Mouse (Mus musculus) neural tube, embryonic 14.5 days (tissue): ENCODE measurements around the gene Pik3cb. TPM values are rescaled to one million over a fixed set of nuclear protein-coding genes. Genes with fewer than 3 reads are reported as not detected.

Experiments used
- ATAC-seq: fragments of 200-750 bp; cut with Nextera tagmentation; 2 replicates; pipeline ENCODE4 v1.8.0; 2017; ENCODE audit warnings: low read depth, mild to moderate bottlenecking, moderate TSS enrichment, moderate library complexity
- H3K27ac ChIP-seq: fragments of 300-500 bp; sonication (generic); 2 replicates; pipeline ENCODE4 v1.5.1; 2014; ENCODE audit warnings: low read depth, mild to moderate bottlenecking, control low read depth, low read length, moderate library complexity, mixed read lengths
- H3K27me3 ChIP-seq: fragments of 300-500 bp; sonication (generic); 2 replicates; pipeline ENCODE4 v1.6.1; 2014; ENCODE audit warnings: low read length; ENCODE audit not compliant: control insufficient read depth, insufficient read depth
- H3K36me3 ChIP-seq: fragments of 300-500 bp; sonication (generic); 2 replicates; pipeline ENCODE4 v1.6.1; 2014; ENCODE audit warnings: low read length, mixed read lengths; ENCODE audit not compliant: control insufficient read depth, insufficient read depth
- H3K4me1 ChIP-seq: fragments of 300-500 bp; sonication (generic); 2 replicates; pipeline ENCODE4 v1.6.1; 2014; ENCODE audit warnings: low read length; ENCODE audit not compliant: control insufficient read depth, insufficient read depth
- H3K4me2 ChIP-seq: fragments of 300-500 bp; sonication (generic); 2 replicates; pipeline ENCODE4 v1.6.1; 2014; ENCODE audit warnings: mild to moderate bottlenecking, low read depth, low read length, control low read depth
- H3K4me3 ChIP-seq: fragments of 300-500 bp; sonication (generic); 2 replicates; pipeline ENCODE4 v1.5.1; 2014; ENCODE audit warnings: low read depth, low read length, control low read depth, mixed read lengths
- H3K9ac ChIP-seq: fragments of 300-500 bp; sonication (generic); replicated peaks from 2 replicates; pipeline ENCODE4 v1.6.1; 2014; ENCODE audit warnings: low read depth, mild to moderate bottlenecking, control low read depth, low read length, mixed read lengths
- H3K9me3 ChIP-seq: fragments of 300-500 bp; sonication (generic); 2 replicates; pipeline ENCODE4 v1.6.1; 2016; ENCODE audit warnings: low read length; ENCODE audit not compliant: control insufficient read depth
- WGBS: fragments of 180-500 bp; shearing (Covaris S2); extraction: QIAGEN DNeasy Blood & Tissue Kit; methylation state at CpG from one replicate; pipeline ENCODE4 v1.1.7; 2014; 5-methylcytosine and 5-hydroxymethylcytosine counted together
- polyA plus RNA-seq: library from polyadenylated mRNA; unstranded; fragments of >200 nt; fragmentation: Nextera tagmentation; extraction: Ambion mirVana; gene quantifications from 2 replicates; pipeline ENCODE4 v1.2.1, GENCODE M21; 2014

The Pik3cb gene
- 2.6 and 6.7 TPM in 2 replicates for polyA plus RNA-seq

- Histone ChIP-seq H3K27ac (peak within 1 kb of the TSS; percentile 92), H3K27me3 (no peaks in the 10 kb centered on the region), H3K9ac (peak within 1 kb of the TSS; percentile 87), H3K9me3 (no peaks in the 10 kb centered on the region), H3K4me2 (peak within 1 kb of the TSS; percentile 65), H3K36me3 (no peaks in the 10 kb centered on the region), H3K4me3 (peak within 1 kb of the TSS; percentile 70), H3K4me1 (peaks cover 15% of the 10 kb centered on the region)
- peak; percentile 97 for ATAC-seq
- WGBS = under 1% methylated on average over 44 of the region's 77 CpGs
These were observed at the start of gene Pik3cb for GRCm38 (mm10) chr9:99140063-99140882. Pik3cb (minus strand) TSS chr9:99140621.

- no peak overlapping the region for H3K4me3 ChIP-seq
- H3K9me3 ChIP-seq = no peaks in the 10 kb centered on the region
- H3K36me3 ChIP-seq = no peaks in the 10 kb centered on the region
- no peak overlapping the region for H3K4me2 ChIP-seq
- no peaks in the 10 kb centered on the region for H3K27me3 ChIP-seq
- H3K4me1 ChIP-seq = no peaks in the 10 kb centered on the region
- H3K27ac ChIP-seq = no peak overlapping the region
- 90% methylated on average over 8 of the region's 8 CpGs for WGBS
- no peak overlapping the region for H3K9ac ChIP-seq
- ATAC-seq = no peak
These were observed 42.7 kb upstream of the Pik3cb start for GRCm38 (mm10) chr9:99183043-99183670.

- no peaks in the 10 kb centered on the region for H3K27me3 ChIP-seq
- no peak overlapping the region for H3K9ac ChIP-seq
- no peak overlapping the region for H3K4me3 ChIP-seq
- no peaks in the 10 kb centered on the region for H3K4me1 ChIP-seq
- WGBS = 94% methylated on average over 7 of the region's 7 CpGs
- H3K27ac ChIP-seq = no peak overlapping the region
- H3K9me3 ChIP-seq = no peaks in the 10 kb centered on the region
- no peaks in the 10 kb centered on the region for H3K36me3 ChIP-seq
- H3K4me2 ChIP-seq = no peak overlapping the region
- ATAC-seq = no peak
These were observed 41.7 kb upstream of the Pik3cb start for GRCm38 (mm10) chr9:99182121-99182520.

- 63% methylated on average over 8 of the region's 8 CpGs for WGBS
- H3K36me3 ChIP-seq = no peaks in the 10 kb centered on the region
These were observed 39.9 kb upstream of the Pik3cb start for GRCm38 (mm10) chr9:99180272-99180671.

GRCm38 (mm10) chr9:99178736-99179135 is 38.3 kb upstream of the Pik3cb start:
- ATAC-seq = no peak
- H3K9ac ChIP-seq = no peak overlapping the region
- WGBS = 89% methylated on average over 3 of the region's 3 CpGs
- no peaks in the 10 kb centered on the region for H3K27me3 ChIP-seq
- H3K27ac ChIP-seq = no peak overlapping the region
- H3K9me3 ChIP-seq = no peaks in the 10 kb centered on the region
- H3K4me2 ChIP-seq = no peak overlapping the region
- H3K4me1 ChIP-seq = no peaks in the 10 kb centered on the region
- H3K4me3 ChIP-seq = no peak overlapping the region
- H3K36me3 ChIP-seq = no peaks in the 10 kb centered on the region

More at GRCm38 (mm10) chr9:99180272-99180671, 39.9 kb upstream of the Pik3cb start:
- Histone ChIP-seq H3K4me2 (no peak overlapping the region), H3K27ac (no peak overlapping the region), H3K9me3 (no peaks in the 10 kb centered on the region), H3K27me3 (no peaks in the 10 kb centered on the region), H3K9ac (no peak overlapping the region), H3K4me1 (no peaks in the 10 kb centered on the region), H3K4me3 (no peak overlapping the region)
- no peak for ATAC-seq

- H3K27me3 ChIP-seq = no peaks in the 10 kb centered on the region
- no peak overlapping the region for H3K27ac ChIP-seq
- H3K9me3 ChIP-seq = no peaks in the 10 kb centered on the region
- no peak overlapping the region for H3K4me2 ChIP-seq
- 88% methylated on average over 6 of the region's 6 CpGs for WGBS
- ATAC-seq = no peak
- H3K9ac ChIP-seq = no peak overlapping the region
- H3K4me3 ChIP-seq = no peak overlapping the region
- no peaks in the 10 kb centered on the region for H3K36me3 ChIP-seq
- no peaks in the 10 kb centered on the region for H3K4me1 ChIP-seq
These were observed 35.4 kb upstream of the Pik3cb start for GRCm38 (mm10) chr9:99175774-99176173.

GRCm38 (mm10) chr9:99172811-99173210 is 32.4 kb upstream of the Pik3cb start:
- no peak for ATAC-seq
- H3K9me3 ChIP-seq = no peaks in the 10 kb centered on the region
- 80% methylated on average over 2 of the region's 2 CpGs for WGBS
- no peaks in the 10 kb centered on the region for H3K27me3 ChIP-seq
- no peak overlapping the region for H3K27ac ChIP-seq
- H3K4me1 ChIP-seq = no peaks in the 10 kb centered on the region
- H3K4me2 ChIP-seq = no peak overlapping the region
- no peak overlapping the region for H3K9ac ChIP-seq
- no peaks in the 10 kb centered on the region for H3K36me3 ChIP-seq
- no peak overlapping the region for H3K4me3 ChIP-seq

GRCm38 (mm10) chr9:99171186-99171585 is 30.8 kb upstream of the Pik3cb start:
- WGBS = 59% methylated on average over 10 of the region's 10 CpGs
- H3K27me3 ChIP-seq = no peaks in the 10 kb centered on the region
- ATAC-seq = no peak
- no peak overlapping the region for H3K4me2 ChIP-seq
- no peaks in the 10 kb centered on the region for H3K4me1 ChIP-seq
- H3K4me3 ChIP-seq = no peak overlapping the region
- H3K27ac ChIP-seq = no peak overlapping the region
- H3K36me3 ChIP-seq = no peaks in the 10 kb centered on the region
- no peaks in the 10 kb centered on the region for H3K9me3 ChIP-seq
- H3K9ac ChIP-seq = no peak overlapping the region

GRCm38 (mm10) chr9:99169029-99169428 is 28.6 kb upstream of the Pik3cb start:
- ATAC-seq = no peak
- no peak overlapping the region for H3K4me3 ChIP-seq
- no peak overlapping the region for H3K27ac ChIP-seq
- WGBS = 70% methylated on average over 4 of the region's 4 CpGs
- H3K4me2 ChIP-seq = no peak overlapping the region
- no peaks in the 10 kb centered on the region for H3K4me1 ChIP-seq
- H3K36me3 ChIP-seq = no peaks in the 10 kb centered on the region
- no peaks in the 10 kb centered on the region for H3K9me3 ChIP-seq
- H3K27me3 ChIP-seq = no peaks in the 10 kb centered on the region
- no peak overlapping the region for H3K9ac ChIP-seq
